Mouse (Mus musculus): ENCODE results near the gene Mad2l2. TPM values are rescaled to one million over a fixed set of nuclear protein-coding genes. Genes with fewer than 3 reads are reported as not detected.

The Mad2l2 gene
- polyA plus RNA-seq (2012; rRNA removed), result 24.8 and 27.8 TPM in 2 replicates

DNA sequence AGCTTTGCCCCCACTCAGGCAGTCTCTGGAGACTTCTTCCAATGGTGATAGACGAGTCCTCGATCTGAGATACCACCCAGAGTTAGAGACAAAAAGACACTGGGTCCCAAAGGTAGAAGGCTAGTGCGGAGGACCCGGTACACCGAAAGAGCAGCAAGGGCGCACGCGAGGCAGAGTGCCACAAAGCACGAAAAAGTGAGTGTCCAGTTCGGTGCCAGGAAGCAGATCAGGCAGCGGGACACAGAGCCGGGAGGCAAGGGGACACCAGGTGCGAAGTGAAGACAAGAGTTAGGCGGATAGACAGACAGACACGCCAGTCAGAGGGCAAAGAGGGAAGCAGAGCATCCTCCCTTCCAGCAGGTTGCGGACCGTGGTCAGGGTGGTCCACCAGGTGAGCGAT is at the start of gene Mad2l2:
TSS of gene Mad2l2 (plus strand) at position 252 of the 400 bp plus-strand sequence.
- DNase-seq (ENCODE audit: extremely low spot score in 1 of 2, low spot score in 1 of 2), result no peak

DNA sequence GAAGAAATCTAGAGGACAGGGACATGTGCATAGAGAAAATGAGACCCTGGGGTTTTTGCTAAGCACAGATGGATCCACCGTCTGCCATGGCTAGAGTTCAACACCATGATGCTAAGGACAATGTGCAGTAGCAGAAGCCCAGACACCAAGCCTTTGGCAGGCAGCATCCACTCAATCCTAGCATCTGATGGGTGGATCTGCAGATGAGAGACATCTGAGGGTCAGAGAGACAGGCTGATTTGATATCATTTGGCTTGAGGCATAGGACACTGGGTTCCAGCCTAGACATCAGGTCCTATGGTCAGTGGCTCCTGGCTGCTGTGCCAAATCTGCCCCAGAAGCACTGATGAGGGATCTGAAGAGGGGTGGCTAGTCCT is 49.6 kb upstream of the Mad2l2 start:
- no peak for DNase-seq (ENCODE audit: extremely low spot score in 1 of 2, low spot score in 1 of 2)

GRCm38 (mm10) chr4:148081201-148081600 is 49.0 kb upstream of the Mad2l2 start:
- DNase-seq (ENCODE audit: extremely low spot score in 1 of 2, low spot score in 1 of 2), result no peak

GRCm38 (mm10) chr4:148082257-148083044 is 47.7 kb upstream of the Mad2l2 start:
- peak in 1 of 2 experiments; percentile 71 for DNase-seq (ENCODE audit: extremely low spot score in 1 of 2, low spot score in 1 of 2)

- DNase-seq (ENCODE audit: extremely low spot score in 1 of 2, low spot score in 1 of 2), result no peak
Observed at GRCm38 (mm10) chr4:148083176-148083899, 46.8 kb upstream of the Mad2l2 start.

- no peak for DNase-seq (ENCODE audit: extremely low spot score in 1 of 2, low spot score in 1 of 2)
Observed at GRCm38 (mm10) chr4:148084261-148084714, 45.9 kb upstream of the Mad2l2 start.

- DNase-seq (ENCODE audit: extremely low spot score in 1 of 2, low spot score in 1 of 2), result no peak
Observed at GRCm38 (mm10) chr4:148085131-148085906, 44.9 kb upstream of the Mad2l2 start.

DNA sequence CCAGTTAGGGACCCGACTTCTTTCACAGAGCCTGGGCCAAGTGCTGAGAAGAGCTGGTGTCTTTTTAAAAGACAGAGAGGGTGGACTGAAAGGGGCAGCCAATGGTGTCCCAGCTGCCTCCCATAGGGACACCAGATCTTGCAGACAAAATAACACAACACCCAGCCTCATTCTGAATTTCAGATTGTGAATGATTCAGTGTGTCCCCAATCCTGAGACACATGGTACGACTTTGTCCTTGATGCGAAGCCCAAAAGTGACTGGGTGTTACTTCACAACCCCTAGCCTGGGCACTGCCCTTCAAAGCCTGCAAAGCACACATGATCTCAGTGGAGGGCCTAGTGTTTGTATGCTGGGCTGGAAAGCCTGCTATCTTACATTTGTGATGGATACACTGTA is 44.3 kb upstream of the Mad2l2 start:
- no peak for DNase-seq (ENCODE audit: extremely low spot score in 1 of 2, low spot score in 1 of 2)

- no peak for DNase-seq (ENCODE audit: extremely low spot score in 1 of 2, low spot score in 1 of 2)
Observed at GRCm38 (mm10) chr4:148087091-148087906, 42.9 kb upstream of the Mad2l2 start.

GRCm38 (mm10) chr4:148087907-148088527 is 42.2 kb upstream of the Mad2l2 start, which contains the start of gene Agtrap:
Gene Agtrap, minus strand, starts transcription at chr4:148088031.
- DNase-seq (ENCODE audit: extremely low spot score in 1 of 2, low spot score in 1 of 2), result peak; percentile 84 to 95

- no peak for DNase-seq (ENCODE audit: extremely low spot score in 1 of 2, low spot score in 1 of 2)
Observed at GRCm38 (mm10) chr4:148089166-148089565, 41.0 kb upstream of the Mad2l2 start.

DNA sequence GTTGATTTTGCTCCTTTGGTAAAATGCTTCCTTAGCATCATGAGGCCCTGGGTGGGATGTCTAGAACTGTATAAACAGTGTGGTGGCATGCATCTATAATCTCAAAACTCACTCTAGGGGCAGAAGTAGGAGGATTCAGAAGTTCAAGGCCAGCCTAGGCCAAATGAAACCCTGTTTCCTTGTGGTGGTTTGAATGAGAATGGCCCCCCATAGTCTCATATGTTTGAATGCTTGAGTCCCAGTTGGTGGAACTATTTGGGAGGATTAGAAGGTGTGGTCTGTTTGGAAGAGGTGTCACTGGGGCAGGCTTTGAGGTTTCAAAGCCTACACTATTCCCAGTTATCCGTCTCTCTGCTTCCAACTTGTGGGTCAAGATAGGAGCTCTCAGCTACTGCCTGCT is 39.0 kb upstream of the Mad2l2 start:
- no peak for DNase-seq (ENCODE audit: extremely low spot score in 1 of 2, low spot score in 1 of 2)

- no peak for DNase-seq (ENCODE audit: extremely low spot score in 1 of 2, low spot score in 1 of 2)
Observed at GRCm38 (mm10) chr4:148092551-148093271, 37.5 kb upstream of the Mad2l2 start.

- no peak for DNase-seq (ENCODE audit: extremely low spot score in 1 of 2, low spot score in 1 of 2)
Observed at GRCm38 (mm10) chr4:148094161-148094560, 36.0 kb upstream of the Mad2l2 start.

DNA sequence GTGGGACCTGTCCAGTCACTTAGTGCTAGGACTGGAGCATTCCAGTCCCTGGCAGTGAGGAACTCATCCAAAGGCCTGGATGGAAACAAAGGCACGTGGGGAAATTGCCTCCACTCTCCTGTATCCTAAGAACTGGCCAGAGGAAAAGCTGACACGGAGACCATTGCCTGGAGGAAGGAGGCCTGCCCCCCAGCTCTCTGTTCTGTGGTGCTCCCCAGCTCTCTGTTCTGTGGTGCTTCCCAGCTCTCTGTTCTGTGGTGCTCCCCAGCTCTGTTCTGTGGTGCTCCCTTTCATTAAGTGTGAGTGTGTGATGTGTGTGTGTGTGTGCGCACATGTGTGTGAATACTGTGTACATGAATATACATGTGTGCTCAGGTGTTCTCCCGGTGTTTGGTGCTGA is 35.1 kb upstream of the Mad2l2 start:
- no peak for DNase-seq (ENCODE audit: extremely low spot score in 1 of 2, low spot score in 1 of 2)

GRCm38 (mm10) chr4:148097936-148098335 is 32.2 kb upstream of the Mad2l2 start:
- no peak for DNase-seq (ENCODE audit: extremely low spot score in 1 of 2, low spot score in 1 of 2)

GRCm38 (mm10) chr4:148098666-148099065 is 31.5 kb upstream of the Mad2l2 start:
- no peak for DNase-seq (ENCODE audit: extremely low spot score in 1 of 2, low spot score in 1 of 2)

- DNase-seq (ENCODE audit: extremely low spot score in 1 of 2, low spot score in 1 of 2), result peak in 1 of 2 experiments; percentile 84
Observed at GRCm38 (mm10) chr4:148101801-148102527, 28.2 kb upstream of the Mad2l2 start.
